Mouse (Mus musculus): Measurements from ENCODE around the gene Cdh4.

GRCm38 (mm10) chr2:179581058-179581457 is 138.8 kb downstream of the Cdh4 start:
- no peak for TF ChIP-seq CTCF (IDR thresholded peaks at IDR 0.05; ENCODE audit: low read depth)
- TF ChIP-seq EP300 (IDR thresholded peaks at IDR 0.05; ENCODE audit: low read depth) = no peak
